Mouse (Mus musculus): ENCODE results near the gene Slc5a11.

DNA sequence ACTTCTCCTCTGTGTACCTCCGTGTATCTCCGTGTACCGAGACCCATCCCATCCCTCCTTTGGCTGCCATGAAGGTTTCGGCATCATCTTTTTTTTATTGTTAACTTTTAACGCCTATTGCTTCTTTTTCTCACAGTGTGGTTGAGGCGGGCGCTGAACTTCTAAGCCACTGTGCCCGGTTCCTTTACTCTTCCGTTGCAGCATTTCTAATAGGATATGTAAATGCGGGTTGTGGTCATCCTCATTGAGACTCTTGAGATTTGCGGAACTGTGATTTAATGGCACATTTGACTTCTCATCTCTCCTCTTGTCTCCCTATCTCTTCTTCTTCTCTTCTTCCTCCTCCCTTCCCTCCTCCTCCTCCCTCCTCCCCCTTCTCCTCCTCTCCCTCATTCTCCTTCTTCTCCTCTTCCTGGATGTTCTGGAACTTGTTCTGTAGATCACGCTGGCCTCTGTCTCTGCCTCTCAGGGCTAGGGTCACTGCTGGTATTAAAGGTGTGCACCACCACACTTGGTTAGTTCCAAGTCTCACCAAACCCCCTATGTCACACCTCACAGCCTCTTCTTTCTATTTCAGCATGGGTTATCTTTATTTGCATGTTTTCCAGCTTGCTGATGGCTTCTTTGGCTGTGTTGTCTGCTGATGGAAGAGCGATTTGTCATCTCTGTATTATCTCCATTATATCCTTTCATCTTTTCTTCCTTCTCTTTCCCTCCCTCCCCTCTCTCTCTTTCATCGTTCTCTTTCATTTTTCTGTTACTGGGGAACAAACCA is 39.8 kb downstream of the Slc5a11 start:
- no peak for TF ChIP-seq CTCF (IDR thresholded peaks at IDR 0.05; ENCODE audit: low read depth)
- TF ChIP-seq EP300 (optimal IDR thresholded peaks at IDR 0.05) = no peak

Measured in stomach, postnatal 0 days (tissue).